Mouse (Mus musculus) ES-Bruce4 (cell line): ENCODE results near the gene Dab2ip.

Source experiments
- CTCF ChIP-seq: IDR thresholded peaks from one replicate; pipeline ENCODE4 v1.8.1; 2011; ENCODE audit warnings: low read depth, low read length
- POLR2A ChIP-seq: IDR thresholded peaks from one replicate; pipeline ENCODE4 v1.8.1; 2011; ENCODE audit warnings: low read length; ENCODE audit not compliant: insufficient read depth

- TF ChIP-seq CTCF (no peak), POLR2A (no peak)
Observed at GRCm38 (mm10) chr2:35619532-35619931, 61.5 kb downstream of the Dab2ip start.
